Mouse (Mus musculus) liver, embryonic 13.5 days (tissue): Measurements from ENCODE around the gene Spag5. TPM values are rescaled to one million over a fixed set of nuclear protein-coding genes. Genes with fewer than 3 reads are reported as not detected.

Source experiments
- ATAC-seq: fragments of 200-750 bp; cut with Nextera tagmentation; 2 replicates; pipeline ENCODE4 v1.8.0; 2017; ENCODE audit warnings: low read depth, mild to moderate bottlenecking, moderate number of reproducible peaks, moderate library complexity
- DNase-seq: peaks from one replicate; pipeline ENCODE4 v3.0.0; 2022
- H3K27ac ChIP-seq: fragments of 300-500 bp; sonication (generic); 2 replicates; pipeline ENCODE4 v1.5.1; 2015; ENCODE audit warnings: moderate library complexity, mild to moderate bottlenecking, inconsistent platforms
- H3K27me3 ChIP-seq: fragments of 300-500 bp; sonication (generic); 2 replicates; pipeline ENCODE4 v1.6.1; 2015; ENCODE audit warnings: mild to moderate bottlenecking, inconsistent platforms
- H3K36me3 ChIP-seq: fragments of 300-500 bp; sonication (generic); 2 replicates; pipeline ENCODE4 v1.6.1; 2015; ENCODE audit warnings: mild to moderate bottlenecking, inconsistent platforms
- H3K4me1 ChIP-seq: fragments of 300-500 bp; sonication (generic); replicated peaks from 2 replicates; pipeline ENCODE4 v1.6.1; 2015; ENCODE audit warnings: inconsistent platforms
- H3K4me2 ChIP-seq: fragments of 300-500 bp; sonication (generic); 2 replicates; pipeline ENCODE4 v1.6.1; 2015; ENCODE audit warnings: inconsistent platforms, mild to moderate bottlenecking, moderate library complexity
- H3K4me3 ChIP-seq: fragments of 300-500 bp; sonication (generic); replicated peaks from 2 replicates; pipeline ENCODE4 v1.5.1; 2015; ENCODE audit warnings: mild to moderate bottlenecking, inconsistent platforms
- H3K9ac ChIP-seq: fragments of 300-500 bp; sonication (generic); 2 replicates; pipeline ENCODE4 v1.6.1; 2015; ENCODE audit warnings: mild to moderate bottlenecking, inconsistent platforms
- H3K9me3 ChIP-seq: fragments of 300-500 bp; sonication (generic); replicated peaks from 2 replicates; pipeline ENCODE4 v1.6.1; 2016; ENCODE audit warnings: inconsistent platforms
- WGBS: fragments of 180-500 bp; shearing (Covaris S2); methylation state at CpG from one replicate; pipeline ENCODE4 v1.1.7; 2015; ENCODE audit not compliant: insufficient replicate concordance; 5-methylcytosine and 5-hydroxymethylcytosine counted together
- polyA plus RNA-seq: library from polyadenylated mRNA; unstranded; fragments of >200 nt; fragmentation: Nextera tagmentation; extraction: Ambion mirVana; gene quantifications from 2 replicates; pipeline ENCODE4 v1.2.1, GENCODE M21; 2015

The Spag5 gene
- polyA plus RNA-seq, 1 experiment from 2014 or later: 30.3 TPM

DNA sequence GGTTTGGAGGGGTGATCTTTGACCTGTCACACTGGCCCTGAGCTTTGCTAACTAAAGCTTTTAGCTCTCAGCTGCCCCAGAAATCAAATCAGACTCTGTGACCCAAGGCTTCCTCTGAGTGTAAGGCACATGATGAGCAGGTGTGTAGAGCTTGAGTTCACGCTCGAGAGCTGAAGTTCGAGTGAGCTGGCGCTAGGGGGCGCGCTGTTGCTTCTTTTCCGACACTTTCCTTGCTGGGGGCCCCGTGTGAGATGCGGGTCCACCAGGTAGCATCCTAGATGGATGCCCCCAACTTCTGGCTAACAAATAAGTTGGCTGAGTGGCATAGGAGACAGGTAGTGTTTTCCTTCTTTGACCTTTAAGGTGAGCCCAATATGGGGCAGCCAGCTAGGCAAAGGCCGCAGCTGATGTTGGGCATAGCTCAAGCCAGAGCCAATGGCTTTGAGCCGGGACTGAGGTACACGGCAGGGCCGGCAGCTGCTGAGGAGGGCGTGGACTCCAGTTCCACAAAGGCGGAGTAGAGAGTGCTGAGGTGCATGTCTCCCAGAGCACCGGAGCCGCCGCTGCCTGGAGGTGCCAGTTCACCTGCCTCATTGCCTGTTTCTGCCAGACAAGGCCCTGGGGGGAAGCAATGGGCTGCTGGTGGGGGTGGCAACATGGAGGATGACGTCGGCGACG, 57.1 kb downstream of the Spag5 start:
- Histone ChIP-seq H3K9ac (no peak overlapping the region), H3K27me3 (no peaks in the 10 kb centered on the region), H3K27ac (no peak overlapping the region), H3K4me1 (peaks cover 13% of the 10 kb centered on the region), H3K4me2 (no peak overlapping the region), H3K9me3 (no peaks in the 10 kb centered on the region), H3K4me3 (no peak overlapping the region), H3K36me3 (no peaks in the 10 kb centered on the region)
- WGBS: 23% methylated on average over 22 of the region's 22 CpGs
- ATAC-seq (no peak), DNase-seq (no peak)

DNA sequence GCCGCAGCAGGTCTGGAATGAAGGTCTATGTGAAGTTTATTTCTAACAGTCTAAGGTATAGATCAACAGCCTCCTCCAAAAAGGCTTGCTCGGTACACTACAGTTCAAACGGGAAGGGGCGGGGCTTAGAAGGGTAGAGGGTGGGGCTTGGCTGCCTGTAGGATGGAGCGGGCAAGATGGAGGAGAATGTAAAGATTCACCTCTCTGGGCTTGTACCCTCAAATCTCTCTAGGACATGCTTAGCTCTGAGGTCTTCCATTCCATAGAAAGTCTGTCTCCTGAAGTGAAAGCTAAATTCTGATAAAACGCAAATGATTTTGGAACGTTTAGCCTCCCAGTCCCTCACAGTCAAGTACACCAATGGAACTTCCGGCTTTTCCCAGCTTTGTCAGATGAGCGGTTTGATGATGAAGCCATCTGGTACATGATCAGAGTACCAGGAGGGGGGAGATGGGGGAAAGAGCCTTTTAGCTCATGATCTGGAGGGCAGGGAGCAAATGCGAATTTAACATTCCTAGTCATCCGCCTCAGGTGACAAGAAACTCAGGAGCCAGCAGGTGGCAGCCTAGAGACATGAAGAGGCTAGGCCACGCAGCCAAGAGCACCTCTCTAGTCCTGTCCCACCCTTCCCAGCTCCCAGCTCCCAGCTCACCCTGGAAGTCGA, 58.9 kb downstream of the Spag5 start:
- Histone ChIP-seq H3K36me3 (no peaks in the 10 kb centered on the region), H3K27ac (no peak overlapping the region), H3K4me1 (peaks cover 13% of the 10 kb centered on the region), H3K27me3 (no peaks in the 10 kb centered on the region), H3K9ac (0 out of 2 replicates have a peak overlapping the region, but pooled peaks have one; percentile 2), H3K9me3 (no peaks in the 10 kb centered on the region), H3K4me2 (peak overlapping the region; percentile 71), H3K4me3 (peak overlapping the region; percentile 56)
- ATAC-seq (peak; percentile 76), DNase-seq (peak; percentile 65)
- WGBS: 7% methylated on average over 13 of the region's 13 CpGs

DNA sequence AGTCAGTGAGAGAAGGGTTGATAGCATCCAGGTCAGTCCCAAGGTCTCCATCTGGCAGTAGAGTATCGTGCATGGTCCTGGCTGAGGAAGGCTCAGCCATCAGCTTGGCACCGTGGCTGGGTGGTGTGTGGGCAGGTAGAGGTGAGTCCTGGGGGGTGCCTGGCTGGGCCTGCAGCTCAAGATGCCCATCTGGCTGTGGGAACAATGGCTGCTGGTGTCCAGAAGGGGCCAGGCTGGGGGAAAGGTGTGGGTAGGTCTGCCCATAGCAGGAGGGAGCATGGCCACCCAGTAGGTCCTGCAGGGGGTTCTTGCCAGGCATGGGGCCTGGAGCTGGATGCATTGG, 59.4 kb downstream of the Spag5 start:
- H3K4me1 ChIP-seq: peaks cover 13% of the 10 kb centered on the region
- 56% methylated on average over 2 of the region's 2 CpGs for WGBS
- H3K4me2 ChIP-seq: peak overlapping the region; percentile 71
- peak; percentile 24 for ATAC-seq
- no peak overlapping the region for H3K9ac ChIP-seq
- H3K27ac ChIP-seq: no peak overlapping the region
- H3K9me3 ChIP-seq: no peaks in the 10 kb centered on the region
- H3K4me3 ChIP-seq: peak overlapping the region; percentile 56; the same call in 1 of the 2 replicates
- H3K27me3 ChIP-seq: no peaks in the 10 kb centered on the region
- no peak for DNase-seq
- H3K36me3 ChIP-seq: no peaks in the 10 kb centered on the region

DNA sequence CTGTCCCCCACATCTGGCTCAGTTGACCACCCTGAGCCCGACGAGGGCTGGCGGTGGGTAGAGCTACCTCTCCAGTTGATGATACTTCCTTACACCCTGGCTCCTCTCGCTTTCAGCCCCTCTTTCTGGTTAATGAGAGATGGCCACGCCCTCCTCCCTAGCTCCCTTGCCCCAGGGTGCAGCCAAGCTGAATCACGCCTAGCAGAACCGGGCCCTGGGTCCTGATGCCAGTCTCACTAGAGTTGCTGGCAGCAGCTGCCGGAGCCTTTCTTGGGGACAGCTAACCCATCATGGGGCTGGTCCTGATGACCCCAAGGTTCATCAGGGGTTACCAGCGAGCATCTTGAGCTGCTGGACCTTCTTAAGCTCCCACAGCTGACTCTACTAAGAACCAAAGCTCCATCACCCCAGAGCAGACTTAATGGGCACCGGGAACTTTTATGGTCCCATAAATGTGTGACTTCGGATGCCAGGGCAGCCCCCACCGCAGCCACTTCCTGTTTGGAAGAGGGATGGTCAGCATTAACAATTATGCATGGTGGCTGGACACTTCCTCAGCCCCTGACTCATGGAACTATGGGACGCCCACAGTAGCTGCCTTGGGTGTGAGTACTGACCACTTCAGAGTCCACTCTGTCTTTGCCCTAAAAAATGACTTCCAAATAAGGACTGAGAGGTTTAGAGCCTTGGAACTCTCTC, 62.1 kb downstream of the Spag5 start:
- Histone ChIP-seq H3K4me1 (peaks cover 9% of the 10 kb centered on the region), H3K9ac (no peak overlapping the region), H3K27me3 (no peaks in the 10 kb centered on the region), H3K4me2 (no peak overlapping the region), H3K9me3 (no peaks in the 10 kb centered on the region), H3K4me3 (no peak overlapping the region), H3K36me3 (no peaks in the 10 kb centered on the region), H3K27ac (no peak overlapping the region)
- WGBS: 64% methylated on average over 13 of the region's 13 CpGs
- DNase-seq (no peak), ATAC-seq (no peak)

DNA sequence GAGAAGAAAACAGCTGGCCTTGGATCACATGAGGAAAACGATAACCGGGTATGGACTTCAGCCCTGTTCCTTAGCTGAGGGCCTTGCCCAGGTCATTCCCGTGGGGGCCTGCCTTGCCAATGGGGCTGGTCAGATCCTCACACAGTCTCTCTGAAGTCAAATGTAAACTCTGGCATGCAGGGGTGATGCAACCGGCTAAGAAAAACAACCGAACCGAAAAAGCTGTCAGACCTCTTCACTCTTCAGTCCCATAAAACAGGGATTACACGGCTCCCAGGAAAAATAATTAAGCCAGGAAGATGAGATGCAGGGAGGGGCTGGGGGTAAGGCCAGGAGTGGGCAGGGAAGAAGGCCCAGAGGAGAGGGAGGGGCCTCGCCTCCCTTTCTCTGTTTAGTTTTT, 62.8 kb downstream of the Spag5 start:
- Histone ChIP-seq H3K9me3 (no peaks in the 10 kb centered on the region), H3K4me2 (no peak overlapping the region), H3K9ac (no peak overlapping the region), H3K36me3 (no peaks in the 10 kb centered on the region), H3K27ac (no peak overlapping the region), H3K4me3 (no peak overlapping the region), H3K27me3 (no peaks in the 10 kb centered on the region), H3K4me1 (peaks cover 6% of the 10 kb centered on the region)
- 48% methylated on average over 8 of the region's 8 CpGs for WGBS
- ATAC-seq (no peak), DNase-seq (no peak)

DNA sequence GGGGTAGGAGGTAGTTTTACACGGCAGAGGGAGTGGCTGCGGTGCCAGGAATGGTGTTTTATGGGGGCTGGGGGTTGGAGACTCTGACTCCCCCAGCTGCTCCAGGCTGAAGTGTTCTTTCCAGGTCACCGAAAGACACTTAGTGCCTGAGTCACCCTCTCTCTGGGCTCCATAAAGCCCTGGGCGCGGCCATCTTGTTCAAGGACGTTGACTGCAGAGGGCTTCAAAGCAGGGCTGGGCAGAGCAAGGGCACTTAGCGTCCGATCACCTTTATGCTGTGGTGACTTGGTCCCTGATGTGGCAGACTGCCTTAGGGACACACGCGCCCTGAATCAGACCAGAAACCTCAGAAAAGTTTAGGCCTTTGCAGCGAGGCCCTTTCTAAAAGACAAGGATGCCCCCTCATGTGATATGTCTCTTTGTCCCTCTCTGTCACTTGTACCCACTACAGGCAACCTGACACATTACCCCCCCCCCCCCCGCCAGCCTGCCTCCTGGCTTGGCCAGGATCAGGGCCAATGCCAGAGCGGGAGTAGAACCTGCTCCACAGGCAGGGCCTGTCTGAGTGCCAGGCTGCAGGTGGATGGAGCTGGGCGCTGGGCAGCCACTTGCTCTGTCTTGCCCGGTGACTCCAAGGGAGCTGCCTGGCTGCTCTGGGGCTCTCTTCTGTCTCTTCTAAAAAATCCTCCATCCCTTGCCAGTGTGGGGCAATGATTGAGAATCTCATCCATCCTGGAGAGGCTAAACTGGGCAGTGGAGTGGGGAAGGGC, 66.3 kb downstream of the Spag5 start:
- no peak for ATAC-seq
- H3K9me3 ChIP-seq: no peaks in the 10 kb centered on the region
- no peak overlapping the region for H3K27ac ChIP-seq
- no peak overlapping the region for H3K4me3 ChIP-seq
- 0 out of 2 replicates have a peak, but pooled peaks cover under 1% of the 10 kb centered on the region for H3K4me1 ChIP-seq
- WGBS: 73% methylated on average over 15 of the region's 15 CpGs
- no peak overlapping the region for H3K4me2 ChIP-seq
- no peak overlapping the region for H3K9ac ChIP-seq
- 0 out of 2 replicates have a peak, but pooled peaks cover 2% of the 10 kb centered on the region for H3K27me3 ChIP-seq
- H3K36me3 ChIP-seq: no peaks in the 10 kb centered on the region
- DNase-seq: no peak

DNA sequence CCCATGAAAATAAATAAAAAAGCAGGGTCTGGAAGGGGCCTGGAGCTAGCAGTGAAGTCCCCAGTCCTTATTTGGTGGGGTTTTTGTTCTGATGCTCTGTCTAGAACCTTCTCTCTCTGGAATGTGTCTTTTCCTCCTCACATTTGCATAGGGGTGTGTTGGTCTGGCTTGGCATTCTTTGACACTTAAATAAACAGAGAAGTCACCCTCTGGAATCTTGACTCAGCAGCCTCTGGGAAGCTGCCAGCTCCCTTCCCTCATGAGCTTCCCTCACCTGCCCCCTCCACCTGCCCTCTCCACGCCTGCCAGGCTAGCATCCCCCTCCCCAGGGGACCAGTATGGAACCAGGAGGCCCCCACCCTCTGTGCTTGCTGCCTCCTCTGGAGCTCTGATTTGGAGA, 69.1 kb downstream of the Spag5 start:
- Histone ChIP-seq H3K9ac (no peak overlapping the region), H3K27me3 (0 out of 2 replicates have a peak, but pooled peaks cover 2% of the 10 kb centered on the region), H3K4me3 (no peak overlapping the region), H3K36me3 (no peaks in the 10 kb centered on the region), H3K9me3 (no peaks in the 10 kb centered on the region), H3K27ac (no peak overlapping the region), H3K4me1 (0 out of 2 replicates have a peak, but pooled peaks cover 3% of the 10 kb centered on the region), H3K4me2 (no peak overlapping the region)
- 32% methylated on average over 1 of the region's 1 CpGs for WGBS
- ATAC-seq: no peak
- no peak for DNase-seq

DNA sequence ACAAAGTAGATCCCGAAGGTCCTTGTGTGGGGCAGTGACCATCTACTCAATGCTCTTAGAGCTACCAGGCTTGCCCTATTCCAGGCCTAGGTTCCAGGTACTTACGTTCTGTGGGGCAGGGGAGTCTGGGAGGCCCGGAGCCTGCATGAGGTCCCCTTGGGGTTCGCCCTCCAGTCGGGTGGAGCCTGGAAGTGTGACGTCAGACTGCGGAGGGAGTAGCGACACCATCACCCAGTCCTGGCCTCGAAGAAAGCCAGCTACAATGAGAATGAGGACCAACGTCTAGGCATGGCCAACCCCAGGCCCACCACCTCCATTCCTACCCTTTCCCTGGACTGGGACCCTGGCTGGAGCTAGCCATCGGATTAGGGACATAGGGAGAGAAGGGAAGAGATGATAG, 70.4 kb downstream of the Spag5 start:
- WGBS: 73% methylated on average over 11 of the region's 11 CpGs
- Histone ChIP-seq H3K9ac (no peak overlapping the region), H3K27me3 (0 out of 2 replicates have a peak, but pooled peaks cover 2% of the 10 kb centered on the region), H3K9me3 (no peaks in the 10 kb centered on the region), H3K4me2 (no peak overlapping the region), H3K4me3 (no peak overlapping the region), H3K27ac (no peak overlapping the region), H3K4me1 (0 out of 2 replicates have a peak, but pooled peaks cover 3% of the 10 kb centered on the region), H3K36me3 (no peaks in the 10 kb centered on the region)
- DNase-seq (no peak), ATAC-seq (no peak)

Other genes with a start within 250 kb of the Spag5 start
- gene Eral1, start 221.1 kb upstream of the Spag5 start, polyA plus RNA-seq: 19.1 and 20.2 TPM in 2 replicates
- gene Fam222b, start 206.9 kb upstream of the Spag5 start, polyA plus RNA-seq: 3.7 and 5.5 TPM in 2 replicates
- gene Traf4, start 135.9 kb upstream of the Spag5 start, polyA plus RNA-seq: 28.0 and 34.6 TPM in 2 replicates
- 8.9 and 9.2 TPM in 2 replicates for gene Nek8, start 124.9 kb upstream of the Spag5 start, polyA plus RNA-seq
- 50.3 and 54.3 TPM in 2 replicates for gene Tlcd1, start 124.8 kb upstream of the Spag5 start, polyA plus RNA-seq
- 1,033 and 1,075 TPM in 2 replicates for gene Rpl23a, start 117.9 kb upstream of the Spag5 start, polyA plus RNA-seq
- gene Rab34, start 113.1 kb upstream of the Spag5 start, polyA plus RNA-seq: 13.5 and 15.6 TPM in 2 replicates
- gene Proca1, start 108.1 kb upstream of the Spag5 start, polyA plus RNA-seq: 0.44 and 0.65 TPM in 2 replicates
- gene Sdf2, start 55.8 kb upstream of the Spag5 start, polyA plus RNA-seq: 29.6 and 29.8 TPM in 2 replicates
- gene Supt6, start 55.5 kb upstream of the Spag5 start, polyA plus RNA-seq: 9.8 and 12.3 TPM in 2 replicates
- 33.6 and 42.8 TPM in 2 replicates for gene 2610507B11Rik, start 39.8 kb upstream of the Spag5 start, polyA plus RNA-seq
- 0.06 TPM in 1 of 2 replicates, not detected in the other for gene BC030499, start 10.7 kb upstream of the Spag5 start, polyA plus RNA-seq
- 4.9 and 5.2 TPM in 2 replicates for gene Aldoc, start 21.4 kb downstream of the Spag5 start, polyA plus RNA-seq
- gene Pigs, start 26.9 kb downstream of the Spag5 start, polyA plus RNA-seq: 32.3 and 37.1 TPM in 2 replicates
- gene Unc119, start 42.0 kb downstream of the Spag5 start, polyA plus RNA-seq: 27.4 and 28.0 TPM in 2 replicates
- gene Foxn1, start 85.0 kb downstream of the Spag5 start, polyA plus RNA-seq: not detected in 2 replicates
- 0.07 TPM in 1 of 2 replicates, not detected in the other for gene Slc13a2, start 120.7 kb downstream of the Spag5 start, polyA plus RNA-seq
- gene Slc46a1, start 164.2 kb downstream of the Spag5 start, polyA plus RNA-seq: 6.1 and 6.5 TPM in 2 replicates
- gene Sarm1, start 196.2 kb downstream of the Spag5 start, polyA plus RNA-seq: 0.16 and 0.29 TPM in 2 replicates
- gene Vtn, start 197.6 kb downstream of the Spag5 start, polyA plus RNA-seq: 297 and 348 TPM in 2 replicates
- gene Sebox, start 201.9 kb downstream of the Spag5 start, polyA plus RNA-seq: 0.09 and 0.24 TPM in 2 replicates
- gene Tmem199, start 210.6 kb downstream of the Spag5 start, polyA plus RNA-seq: 30.1 and 31.9 TPM in 2 replicates
- 78.1 and 82.4 TPM in 2 replicates for gene Poldip2, start 210.7 kb downstream of the Spag5 start, polyA plus RNA-seq
- 15.6 and 16.4 TPM in 2 replicates for gene Tnfaip1, start 234.8 kb downstream of the Spag5 start, polyA plus RNA-seq
- gene Ift20, start 234.8 kb downstream of the Spag5 start, polyA plus RNA-seq: 83.1 and 88.6 TPM in 2 replicates
- gene Tmem97, start 249.2 kb downstream of the Spag5 start, polyA plus RNA-seq: 110 and 122 TPM in 2 replicates